Mouse (Mus musculus): Measurements from ENCODE around the gene Ccdc88c. TPM values are rescaled to one million over a fixed set of nuclear protein-coding genes. Genes with fewer than 3 reads are reported as not detected.

Gene Ccdc88c
- polyA plus RNA-seq, 1 experiment from 2014 or later: 9.4 TPM

DNA sequence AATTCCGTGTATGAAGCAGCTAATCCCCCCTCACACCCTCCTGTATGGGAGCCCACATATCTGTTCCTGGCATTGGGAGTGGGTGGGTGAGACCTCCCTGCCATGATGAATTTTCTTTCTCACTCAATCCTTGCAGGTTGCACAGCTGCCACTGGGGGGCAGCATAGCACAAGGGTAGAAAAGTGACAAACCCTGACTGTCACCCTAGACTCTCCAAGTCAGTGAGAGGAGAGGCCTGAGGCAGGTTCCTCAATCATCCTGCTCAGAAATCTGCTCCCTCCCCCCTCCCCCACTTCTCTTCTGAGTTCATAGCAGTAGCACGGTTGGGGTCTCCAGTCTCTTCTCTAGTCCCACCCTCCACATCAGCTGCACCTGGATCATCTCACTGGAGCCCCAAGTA, 92.7 kb downstream of the Ccdc88c start:
- Histone ChIP-seq H3K4me1 (peaks cover 6% of the 10 kb centered on the region; the same call in 1 of the 2 replicates), H3K27ac (no peak overlapping the region), H3K9me3 (no peaks in the 10 kb centered on the region), H3K27me3 (replicated peaks) (no peaks in the 10 kb centered on the region), H3K9ac (no peak overlapping the region), H3K36me3 (0 out of 2 replicates have a peak, but pooled peaks cover 5% of the 10 kb centered on the region), H3K4me2 (no peak overlapping the region), H3K4me3 (replicated peaks) (no peak overlapping the region)
- no peak for ATAC-seq (ENCODE audit: insufficient read depth, low FRiP score, low read depth)
- WGBS: 4% methylated on average over 2 of the region's 2 CpGs

DNA sequence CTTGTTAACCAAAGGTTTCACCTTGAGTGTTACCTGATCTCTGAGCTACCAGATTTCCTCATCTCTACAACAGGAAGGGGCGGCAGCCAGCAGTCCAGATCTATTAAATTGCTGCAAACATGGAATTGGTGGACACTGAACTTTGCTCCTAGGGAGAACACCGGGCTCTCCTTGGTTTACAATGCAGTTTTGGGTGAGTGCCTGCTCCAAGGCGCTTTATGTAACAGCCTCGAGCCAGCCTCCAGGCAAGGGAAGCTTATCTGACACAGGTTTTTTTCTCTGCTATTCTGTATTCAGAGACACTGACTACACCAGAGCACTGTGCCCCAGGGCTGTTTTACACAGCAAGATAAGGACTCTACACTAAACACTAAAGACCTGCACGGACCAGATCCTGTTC, 94.1 kb downstream of the Ccdc88c start:
- WGBS: 77% methylated on average over 5 of the region's 5 CpGs
- no peak overlapping the region for H3K27ac ChIP-seq
- H3K9ac ChIP-seq: no peak overlapping the region
- peaks cover 6% of the 10 kb centered on the region; the same call in 1 of the 2 replicates for H3K4me1 ChIP-seq
- no peaks in the 10 kb centered on the region for H3K27me3 ChIP-seq (replicated peaks)
- no peaks in the 10 kb centered on the region for H3K9me3 ChIP-seq
- H3K36me3 ChIP-seq: 0 out of 2 replicates have a peak, but pooled peaks cover 5% of the 10 kb centered on the region
- H3K4me2 ChIP-seq: no peak overlapping the region
- no peak for ATAC-seq (ENCODE audit: insufficient read depth, low FRiP score, low read depth)
- H3K4me3 ChIP-seq (replicated peaks): no peak overlapping the region

DNA sequence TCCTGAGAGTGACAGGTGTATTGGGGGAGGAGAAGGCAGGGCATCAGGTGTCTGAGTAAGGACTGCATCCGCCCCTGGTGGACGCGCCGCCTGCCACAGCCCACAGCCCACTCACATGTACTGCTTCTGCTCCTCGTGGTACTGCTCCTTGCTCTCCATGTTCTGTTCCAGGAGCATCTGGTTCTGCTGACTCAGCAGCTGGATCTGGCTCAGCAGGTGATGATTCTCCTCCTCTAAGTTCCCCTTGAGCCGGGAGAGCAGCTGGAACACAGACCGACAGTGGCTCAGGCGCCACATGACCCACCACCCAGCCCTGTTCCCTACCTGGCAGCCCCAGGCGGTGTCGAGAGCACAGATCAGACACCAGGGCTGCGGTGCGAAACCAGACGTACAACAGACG, 97.2 kb downstream of the Ccdc88c start:
- Histone ChIP-seq H3K4me1 (no peaks in the 10 kb centered on the region), H3K27ac (no peak overlapping the region), H3K9me3 (no peaks in the 10 kb centered on the region), H3K36me3 (0 out of 2 replicates have a peak, but pooled peaks cover 5% of the 10 kb centered on the region), H3K4me2 (no peak overlapping the region), H3K9ac (no peak overlapping the region), H3K4me3 (replicated peaks) (no peak overlapping the region), H3K27me3 (replicated peaks) (no peaks in the 10 kb centered on the region)
- WGBS: 94% methylated on average over 14 of the region's 14 CpGs
- no peak for ATAC-seq (ENCODE audit: insufficient read depth, low FRiP score, low read depth)

DNA sequence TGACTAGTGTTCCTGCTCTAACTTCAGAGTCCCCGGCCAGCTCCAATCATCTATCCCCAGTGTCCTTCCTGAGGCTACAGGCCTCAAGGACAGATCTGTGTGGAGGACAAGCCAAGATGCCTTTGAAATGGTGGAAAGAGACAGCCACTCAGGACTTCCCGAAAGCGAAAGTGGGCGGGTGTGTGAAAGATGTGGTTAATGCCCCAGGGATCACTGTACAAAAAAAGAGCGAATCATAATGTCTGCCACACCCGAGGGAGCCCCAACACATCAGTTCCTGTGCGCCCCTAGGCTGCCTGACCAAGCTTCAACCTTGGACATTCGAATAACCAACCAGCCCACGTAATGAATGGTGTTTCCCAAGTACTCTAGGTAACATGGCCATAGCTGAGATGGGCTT, 100.6 kb downstream of the Ccdc88c start:
- Histone ChIP-seq H3K27ac (no peak overlapping the region), H3K36me3 (0 out of 2 replicates have a peak, but pooled peaks cover 5% of the 10 kb centered on the region), H3K9me3 (no peaks in the 10 kb centered on the region), H3K9ac (no peak overlapping the region), H3K4me1 (no peaks in the 10 kb centered on the region), H3K4me2 (no peak overlapping the region), H3K27me3 (replicated peaks) (no peaks in the 10 kb centered on the region), H3K4me3 (replicated peaks) (no peak overlapping the region)
- no peak for ATAC-seq (ENCODE audit: insufficient read depth, low FRiP score, low read depth)
- WGBS: 88% methylated on average over 9 of the region's 9 CpGs

DNA sequence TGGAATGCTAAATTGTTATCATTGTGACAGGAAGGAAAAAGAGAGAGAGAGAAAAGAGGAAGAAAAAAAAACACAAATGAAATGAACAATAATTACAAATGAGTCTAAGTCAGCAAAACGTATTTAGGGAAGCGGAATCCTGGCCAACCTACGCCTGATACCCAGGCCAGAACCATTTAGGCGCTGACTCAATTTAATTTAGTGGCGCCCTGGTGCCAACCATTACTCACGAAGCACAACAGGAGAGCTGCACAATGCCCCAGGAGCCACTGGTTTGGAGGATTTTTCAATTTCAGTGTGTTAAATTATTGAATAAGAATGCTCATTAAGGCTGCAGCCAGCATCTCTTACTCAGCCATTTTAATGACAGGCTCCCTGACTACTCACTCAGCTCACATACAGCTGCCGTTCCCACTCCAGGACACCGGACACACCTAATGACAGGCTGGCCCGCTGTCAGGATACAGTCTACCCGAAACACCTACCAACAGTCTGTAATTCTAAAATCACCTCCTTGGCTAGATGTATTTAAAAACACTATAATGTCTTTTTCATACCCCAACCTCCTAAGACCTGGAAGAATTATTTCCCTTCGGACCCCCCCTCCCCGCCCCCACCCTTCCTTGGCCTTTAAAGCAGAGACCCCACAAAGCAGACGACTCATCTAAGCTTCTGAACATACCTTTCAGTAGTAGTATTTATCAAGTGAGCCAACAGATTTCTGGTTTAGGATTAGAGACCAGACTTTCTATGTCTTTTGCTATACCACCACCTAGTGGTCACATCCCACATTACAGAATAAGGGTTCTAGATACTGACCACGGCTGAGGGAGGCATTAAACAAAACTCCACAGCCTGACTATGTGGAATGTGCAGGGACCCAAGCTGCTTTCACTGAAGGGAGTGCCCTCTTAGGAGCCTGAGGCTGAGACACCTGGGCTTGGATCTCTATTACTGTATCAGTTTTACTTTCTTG, 102.9 kb downstream of the Ccdc88c start:
- no peak; the same call in 1 of the 2 replicates for ATAC-seq (ENCODE audit: insufficient read depth, low FRiP score, low read depth)
- Histone ChIP-seq H3K4me1 (no peaks in the 10 kb centered on the region), H3K9ac (no peak overlapping the region), H3K9me3 (no peaks in the 10 kb centered on the region), H3K4me2 (no peak overlapping the region), H3K27me3 (replicated peaks) (no peaks in the 10 kb centered on the region), H3K27ac (no peak overlapping the region), H3K4me3 (replicated peaks) (no peak overlapping the region), H3K36me3 (no peaks in the 10 kb centered on the region)
- 71% methylated on average over 14 of the region's 14 CpGs for WGBS

DNA sequence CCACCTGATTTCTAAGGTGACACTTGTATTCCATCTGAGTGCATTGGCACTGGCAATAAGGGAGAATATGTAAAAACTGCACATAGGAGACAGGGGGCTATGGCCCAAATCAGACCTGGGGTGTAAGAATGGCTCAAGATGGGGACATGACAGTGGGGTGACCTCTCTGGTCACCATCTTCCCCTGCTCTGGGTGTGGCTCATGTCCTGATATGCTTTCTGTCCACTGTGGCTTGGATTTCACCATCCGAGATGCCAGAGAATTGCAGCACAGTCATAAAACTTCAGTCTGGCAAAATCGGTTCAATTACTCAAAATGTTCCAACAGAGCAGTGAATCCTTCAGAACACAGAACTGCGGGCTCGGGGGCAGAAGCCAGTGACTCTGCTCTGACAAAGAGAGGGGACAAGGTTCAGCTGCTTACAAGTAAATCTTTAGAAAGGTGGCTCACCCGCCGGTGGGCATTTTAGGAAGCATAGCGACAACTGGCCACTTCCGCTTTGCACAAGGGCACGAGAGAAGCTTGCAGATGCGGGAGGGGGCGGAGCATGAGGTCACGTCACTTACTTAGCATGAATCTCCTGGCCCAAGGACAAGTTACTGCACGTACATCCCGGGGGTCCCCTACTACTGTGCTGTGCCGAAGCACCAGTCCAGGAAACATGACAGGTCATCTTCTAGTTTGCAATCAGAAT, 104.1 kb downstream of the Ccdc88c start:
- H3K36me3 ChIP-seq: no peaks in the 10 kb centered on the region
- H3K4me1 ChIP-seq: no peaks in the 10 kb centered on the region
- 87% methylated on average over 15 of the region's 15 CpGs for whole genome bisulfite sequencing
- no peak overlapping the region for H3K27ac ChIP-seq
- no peak overlapping the region for H3K4me2 ChIP-seq
- no peak overlapping the region for H3K4me3 ChIP-seq (replicated peaks)
- no peak for ATAC-seq (ENCODE audit: insufficient read depth, low FRiP score, low read depth)
- no peak overlapping the region for H3K9ac ChIP-seq
- H3K27me3 ChIP-seq (replicated peaks): no peaks in the 10 kb centered on the region
- no peaks in the 10 kb centered on the region for H3K9me3 ChIP-seq

DNA sequence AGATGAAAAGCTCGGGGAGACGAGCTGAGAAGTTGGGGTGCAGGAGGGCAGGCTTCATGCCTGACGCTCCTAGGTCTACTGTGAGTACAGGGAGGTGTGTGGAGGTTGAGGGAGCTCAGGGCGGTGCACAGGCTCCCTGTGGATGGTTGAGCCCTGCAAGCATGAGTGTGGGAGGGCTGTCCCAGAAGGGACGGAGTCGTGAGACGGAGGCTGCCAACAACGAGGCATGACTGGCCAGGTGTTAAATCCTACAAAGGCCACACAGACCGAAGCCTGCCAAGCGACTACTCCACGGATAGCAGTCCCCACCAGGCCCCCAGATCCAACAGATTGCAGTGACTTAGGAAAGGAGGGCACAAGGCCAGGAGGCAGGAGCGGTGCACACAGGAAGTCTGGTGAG, 118.1 kb downstream of the Ccdc88c start:
- Histone ChIP-seq H3K4me2 (no peak overlapping the region), H3K4me1 (peaks cover 8% of the 10 kb centered on the region; the same call in 1 of the 2 replicates), H3K9me3 (no peaks in the 10 kb centered on the region), H3K27me3 (replicated peaks) (no peaks in the 10 kb centered on the region; the same call in 1 of the 2 replicates), H3K27ac (no peak overlapping the region), H3K4me3 (replicated peaks) (no peak overlapping the region), H3K9ac (no peak overlapping the region), H3K36me3 (no peaks in the 10 kb centered on the region)
- no peak for ATAC-seq (ENCODE audit: insufficient read depth, low FRiP score, low read depth)
- 81% methylated on average over 12 of the region's 12 CpGs for whole genome bisulfite sequencing

DNA sequence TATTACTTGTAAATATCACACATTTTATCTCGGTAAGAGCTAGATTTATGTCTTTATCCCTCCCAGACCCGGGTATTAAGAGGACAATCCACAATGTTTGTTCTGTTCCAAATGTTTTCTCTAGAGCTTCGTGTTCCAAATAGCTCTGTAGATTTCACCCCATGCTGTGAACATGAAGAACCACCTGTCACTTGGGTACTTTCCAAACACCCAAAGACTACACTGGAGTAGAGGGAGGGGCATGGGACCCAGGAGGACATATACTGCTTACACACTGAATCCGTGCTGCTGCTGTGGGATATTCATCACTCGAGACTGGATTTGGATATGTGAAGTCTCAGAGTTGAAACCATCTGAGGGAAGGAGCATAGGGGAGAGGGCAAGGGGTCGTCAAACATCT, 119.1 kb downstream of the Ccdc88c start:
- Histone ChIP-seq H3K4me2 (no peak overlapping the region), H3K9ac (no peak overlapping the region), H3K36me3 (no peaks in the 10 kb centered on the region), H3K27me3 (replicated peaks) (no peaks in the 10 kb centered on the region; the same call in 1 of the 2 replicates), H3K9me3 (no peaks in the 10 kb centered on the region), H3K4me3 (replicated peaks) (no peak overlapping the region), H3K27ac (no peak overlapping the region), H3K4me1 (peaks cover 8% of the 10 kb centered on the region; the same call in 1 of the 2 replicates)
- no peak for ATAC-seq (ENCODE audit: insufficient read depth, low FRiP score, low read depth)
- WGBS: 56% methylated on average over 6 of the region's 6 CpGs

DNA sequence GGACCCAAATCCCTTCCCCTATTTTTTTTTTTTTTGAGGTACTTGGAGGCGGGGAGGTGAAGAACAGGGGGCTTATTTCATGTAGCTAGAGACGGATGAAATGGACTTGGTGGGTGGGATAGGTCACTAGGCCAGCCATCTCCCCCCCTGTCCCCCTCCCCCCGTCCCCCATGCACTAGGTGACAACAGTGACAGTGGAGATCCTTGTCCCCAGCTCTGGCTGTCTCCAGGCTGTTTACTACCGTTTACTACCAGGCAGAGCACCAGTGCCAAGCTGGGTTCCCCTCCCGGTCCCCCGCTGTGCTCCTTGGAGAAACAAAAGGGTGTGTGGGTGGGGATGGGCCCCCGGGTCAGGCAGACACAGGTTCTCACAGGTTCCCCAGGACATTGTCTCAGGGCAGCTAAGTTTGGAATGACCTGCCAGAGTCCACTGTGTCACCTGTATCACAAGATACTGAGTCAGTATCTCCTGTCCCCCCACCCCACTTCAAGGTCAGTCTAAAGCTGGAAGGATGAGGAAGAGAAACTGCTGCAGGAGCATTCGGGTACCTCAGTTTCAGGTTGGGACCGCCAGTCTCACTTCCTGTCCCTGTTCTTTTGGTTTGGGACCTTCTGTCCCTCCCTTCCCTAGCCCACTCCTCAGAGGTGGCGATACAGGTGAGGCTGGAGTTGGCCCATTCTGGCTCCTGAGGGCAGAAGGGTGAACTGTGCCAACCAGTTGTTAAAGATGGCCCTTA, 120.4 kb downstream of the Ccdc88c start:
- Histone ChIP-seq H3K9ac (no peak overlapping the region), H3K9me3 (no peaks in the 10 kb centered on the region), H3K4me2 (peak overlapping the region; percentile 79), H3K4me3 (replicated peaks) (peak overlapping the region; percentile 45), H3K27me3 (replicated peaks) (no peaks in the 10 kb centered on the region; the same call in 1 of the 2 replicates), H3K4me1 (peaks cover 8% of the 10 kb centered on the region; the same call in 1 of the 2 replicates), H3K36me3 (no peaks in the 10 kb centered on the region), H3K27ac (no peak overlapping the region)
- WGBS: 28% methylated on average over 10 of the region's 10 CpGs
- no peak for ATAC-seq (ENCODE audit: insufficient read depth, low FRiP score, low read depth)

DNA sequence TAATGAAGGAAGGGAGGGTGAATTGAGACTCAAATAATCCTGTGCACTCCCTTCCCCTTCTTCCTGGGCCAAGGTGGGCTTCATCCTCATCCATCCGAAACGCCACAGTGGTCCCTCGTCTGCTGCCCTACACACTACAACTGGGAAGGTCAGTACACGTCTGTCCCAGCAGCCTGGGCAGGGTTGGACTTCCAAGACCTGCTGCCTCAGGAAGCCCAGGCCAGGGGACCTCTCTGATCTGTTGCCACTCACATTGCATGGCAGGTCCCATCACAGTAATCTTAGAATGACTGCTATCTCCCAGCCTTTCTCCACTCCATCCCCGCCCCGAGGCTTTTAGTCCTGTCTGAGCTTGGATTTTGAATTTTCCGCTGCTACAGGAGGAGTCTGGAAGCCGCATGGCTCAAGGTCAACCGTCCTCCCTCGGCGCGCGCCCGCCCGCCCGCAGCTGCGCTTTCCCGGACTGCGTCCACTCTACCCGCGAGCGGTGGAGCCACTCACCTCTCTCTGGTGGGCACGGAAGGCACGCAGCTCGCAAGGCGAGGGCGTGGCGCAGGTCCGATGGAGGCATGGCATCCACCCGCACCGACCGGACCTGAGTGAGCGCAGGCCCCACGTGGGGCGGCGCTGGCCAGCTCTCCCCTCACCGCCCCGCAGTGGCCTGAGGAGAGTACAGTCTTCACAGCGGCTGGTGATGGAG, 121.1 kb downstream of the Ccdc88c start, which contains the start of gene Gpr68:
Gene Gpr68 (minus strand): TSS at position 601 of the 700 bp plus-strand sequence.
- peak; percentile 57; the same call in 1 of the 2 replicates for ATAC-seq (ENCODE audit: insufficient read depth, low FRiP score, low read depth)
- peak within 1 kb of the TSS; percentile 4; the same call in 1 of the 2 replicates for H3K9ac ChIP-seq
- no peaks in the 10 kb centered on the region; the same call in 1 of the 2 replicates for H3K27me3 ChIP-seq (replicated peaks)
- H3K4me3 ChIP-seq (replicated peaks): peak within 1 kb of the TSS; percentile 45
- 5% methylated on average over 39 of the region's 39 CpGs for WGBS
- peak within 1 kb of the TSS; percentile 79 for H3K4me2 ChIP-seq
- no peak within 1 kb of the TSS for H3K27ac ChIP-seq
- H3K9me3 ChIP-seq: no peaks in the 10 kb centered on the region
- peaks cover 8% of the 10 kb centered on the region; the same call in 1 of the 2 replicates for H3K4me1 ChIP-seq
- H3K36me3 ChIP-seq: no peaks in the 10 kb centered on the region

DNA sequence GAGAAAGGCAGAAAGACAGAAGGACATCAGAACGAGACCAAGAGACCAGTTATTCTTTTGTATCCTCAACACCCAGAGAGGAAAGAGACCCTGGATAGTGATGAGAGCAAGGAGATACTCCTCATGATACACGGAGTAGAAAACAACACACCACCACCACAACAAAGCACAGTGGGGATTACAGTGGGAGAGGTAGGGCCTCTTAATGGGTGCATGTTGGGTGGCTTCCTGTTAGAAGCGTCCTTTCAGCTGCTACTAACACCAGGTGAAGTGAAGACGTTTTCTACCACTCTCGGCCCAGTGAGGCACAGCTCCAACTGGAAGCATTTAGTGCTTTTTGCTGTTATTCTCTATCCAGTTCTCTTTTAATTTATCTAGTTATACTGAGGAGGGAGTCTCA, 122.0 kb downstream of the Ccdc88c start:
- ATAC-seq (ENCODE audit: insufficient read depth, low FRiP score, low read depth): no peak
- no peak overlapping the region for H3K4me2 ChIP-seq
- H3K9me3 ChIP-seq: no peaks in the 10 kb centered on the region
- H3K9ac ChIP-seq: no peak overlapping the region
- H3K36me3 ChIP-seq: no peaks in the 10 kb centered on the region
- 82% methylated on average over 5 of the region's 5 CpGs for WGBS
- H3K4me1 ChIP-seq: peaks cover 8% of the 10 kb centered on the region; the same call in 1 of the 2 replicates
- H3K27me3 ChIP-seq (replicated peaks): peaks cover 4% of the 10 kb centered on the region; the same call in 1 of the 2 replicates
- no peak overlapping the region for H3K4me3 ChIP-seq (replicated peaks)
- no peak overlapping the region for H3K27ac ChIP-seq
